Mouse (Mus musculus) cerebellum, adult (tissue): ENCODE measurements around the gene E2f4.

Experiments used
- ATAC-seq: cut with Nextera tagmentation; 2 replicates; pipeline ENCODE4 v1.9.2; 2017; ENCODE audit warnings: mild to moderate bottlenecking, moderate library complexity, mixed read lengths; ENCODE audit not compliant: insufficient number of reproducible peaks, low FRiP score, low TSS enrichment

E2f4 gene

GRCm38 (mm10) chr8:105268342-105269074 lies 29.0 kb upstream of the E2f4 start:
- peak; percentile 51 for ATAC-seq

DNA sequence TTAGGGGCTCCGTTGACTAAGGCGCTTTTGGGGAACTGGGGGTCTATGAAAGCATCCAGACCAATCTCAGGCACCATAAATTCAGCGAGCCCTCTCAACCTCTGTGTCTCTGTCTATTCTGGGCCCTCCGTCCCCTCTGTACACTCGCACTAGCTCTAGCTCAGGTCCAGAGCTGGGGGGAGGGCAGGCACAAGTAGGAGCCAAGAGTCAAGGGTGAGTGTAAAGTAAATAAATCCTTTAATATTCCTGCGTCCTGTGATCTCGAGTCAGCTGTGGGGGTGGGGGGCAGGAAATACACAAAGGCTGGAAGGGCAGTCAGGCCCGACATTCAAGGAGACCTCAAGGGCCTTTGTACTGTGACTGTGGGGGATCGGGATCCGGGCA lies 28.4 kb upstream of the E2f4 start:
- ATAC-seq, result no peak

- ATAC-seq, result no peak
These were observed 28.0 kb upstream of the E2f4 start, which contains the start of gene Hsf4 for GRCm38 (mm10) chr8:105269461-105269947. Gene Hsf4 (plus strand): TSS chr8:105269801.

GRCm38 (mm10) chr8:105270101-105270915 lies 27.2 kb upstream of the E2f4 start:
- no peak for ATAC-seq

DNA sequence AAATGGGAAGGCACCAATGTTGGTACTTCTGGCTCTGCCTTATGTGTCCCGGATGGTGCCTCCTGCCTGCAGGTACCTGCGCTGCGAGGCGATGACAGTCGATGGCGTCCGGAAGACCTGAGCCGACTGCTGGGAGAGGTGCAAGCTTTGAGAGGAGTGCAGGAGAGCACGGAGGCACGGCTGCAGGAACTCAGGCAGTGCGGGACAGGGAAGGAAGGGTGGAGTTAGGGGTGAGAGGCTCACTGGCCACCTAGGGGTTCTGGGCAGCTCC lies 26.6 kb upstream of the E2f4 start:
- no peak for ATAC-seq

DNA sequence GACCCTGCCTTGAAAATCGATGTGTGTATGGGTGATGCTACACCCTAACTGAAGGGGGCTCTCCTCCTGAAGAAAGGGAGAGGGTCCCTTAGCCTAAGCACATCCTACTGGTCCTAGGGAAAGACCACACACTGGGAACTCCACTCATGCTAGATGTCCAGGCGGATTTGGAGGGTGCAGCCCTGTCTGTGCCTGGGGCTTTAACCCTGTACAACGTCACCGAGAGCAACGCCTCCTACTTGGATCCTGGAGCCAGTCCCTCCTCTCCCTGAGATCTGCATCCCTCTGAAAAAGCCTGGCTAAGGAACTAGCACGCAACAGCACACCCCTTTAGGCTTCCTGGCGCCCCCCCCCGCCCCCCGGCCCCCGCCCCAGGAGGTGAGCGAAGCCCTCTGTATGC lies 22.1 kb upstream of the E2f4 start:
- no peak for ATAC-seq

- ATAC-seq, result no peak
These were observed 21.6 kb upstream of the E2f4 start, which contains the start of gene Nol3 for GRCm38 (mm10) chr8:105275840-105276239. Gene Nol3 (plus strand): TSS chr8:105276140.

DNA sequence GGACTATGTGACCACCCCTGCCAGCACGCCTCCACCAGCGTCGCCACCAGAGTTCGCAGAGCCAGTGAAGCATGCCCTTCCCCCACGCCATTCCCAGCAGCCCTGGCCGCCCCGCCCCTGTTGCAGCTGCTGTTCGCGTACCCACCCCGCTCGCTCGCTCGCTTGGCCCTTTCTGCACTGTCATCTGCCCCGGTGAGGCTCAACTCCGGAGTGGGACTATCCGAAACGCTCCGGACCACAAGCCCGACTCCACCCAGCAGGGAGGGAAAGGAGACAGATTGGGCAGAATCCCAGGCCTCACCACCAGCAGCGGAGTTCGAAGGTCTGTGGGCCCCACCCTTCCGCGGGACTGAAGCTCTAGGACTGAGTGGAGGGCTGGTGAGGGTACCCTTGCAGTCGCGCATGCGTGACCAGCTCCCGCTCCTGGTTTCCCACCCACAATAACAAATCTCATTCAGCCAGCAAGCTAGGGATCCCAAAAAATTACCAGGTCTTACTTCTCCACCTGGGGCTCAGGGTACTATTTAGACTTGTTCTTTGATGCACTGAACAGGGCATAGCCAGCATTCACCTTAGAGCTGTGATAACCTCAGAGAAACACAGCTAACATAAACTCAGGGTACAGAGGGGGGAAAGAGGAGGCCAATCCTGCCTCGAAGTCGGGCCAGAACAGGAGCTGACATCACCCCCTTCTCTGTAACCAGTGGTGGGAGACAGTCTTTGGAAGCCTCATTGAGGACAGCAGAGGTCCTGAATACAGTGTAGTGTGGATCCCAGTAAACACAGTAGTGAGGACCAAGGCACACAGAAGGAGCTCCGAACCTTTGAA lies 21.0 kb upstream of the E2f4 start:
- no peak for ATAC-seq

DNA sequence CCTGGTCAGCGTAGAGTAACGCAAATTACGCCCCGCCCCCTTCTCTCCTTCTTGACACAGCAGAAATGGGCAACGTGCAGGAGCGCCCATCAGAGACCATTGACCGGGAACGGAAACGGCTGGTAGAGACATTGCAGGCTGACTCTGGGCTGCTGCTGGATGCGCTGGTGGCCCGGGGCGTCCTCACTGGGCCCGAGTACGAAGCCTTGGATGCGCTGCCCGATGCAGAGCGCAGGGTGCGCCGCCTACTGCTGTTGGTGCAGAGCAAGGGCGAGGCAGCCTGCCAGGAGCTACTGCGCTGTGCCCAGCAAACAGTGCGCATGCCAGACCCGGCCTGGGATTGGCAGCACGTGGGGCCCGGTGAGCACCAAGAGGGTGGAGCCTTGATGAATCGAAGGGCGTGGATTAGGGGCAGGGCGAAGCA lies 18.5 kb upstream of the E2f4 start:
- ATAC-seq, result peak; percentile 73

DNA sequence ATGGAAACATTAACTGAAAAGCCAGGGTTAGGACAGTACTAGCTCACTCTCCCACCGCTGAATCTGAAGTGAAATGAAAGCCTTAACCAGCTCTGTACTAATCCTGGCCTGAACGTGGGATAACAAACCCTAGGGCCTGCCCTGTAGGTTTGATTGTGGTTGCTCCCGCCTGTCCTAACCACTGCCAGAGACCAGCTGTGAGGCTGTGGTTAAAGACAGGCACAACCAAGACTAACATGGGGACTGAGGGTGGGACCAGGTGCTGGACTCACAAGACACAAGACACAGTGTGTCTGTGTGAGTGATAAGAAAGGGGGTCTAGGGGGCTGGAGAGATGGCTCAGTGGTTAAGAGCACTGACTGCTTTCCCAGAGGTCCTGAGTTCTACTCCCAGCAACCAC lies 16.9 kb upstream of the E2f4 start:
- ATAC-seq, result no peak

DNA sequence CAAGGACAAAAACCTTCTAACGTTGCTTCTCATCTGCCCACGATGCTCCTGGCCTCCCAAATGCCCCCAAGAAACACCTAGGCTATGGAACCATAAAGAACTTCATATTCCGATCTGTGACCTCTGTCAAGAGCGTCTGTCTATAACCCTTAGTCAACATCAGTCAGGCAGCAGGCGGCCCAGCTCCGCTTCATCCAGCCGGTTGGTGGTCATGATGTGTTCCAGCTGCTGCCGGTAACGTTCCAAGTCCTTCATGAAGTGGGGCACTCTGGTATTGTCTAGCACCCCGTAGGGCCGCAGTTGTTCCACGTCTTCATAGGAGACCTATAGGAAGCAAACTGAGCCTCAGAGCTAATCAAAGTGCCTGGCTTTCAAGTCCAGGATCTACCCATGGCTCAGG lies 15.6 kb upstream of the E2f4 start:
- no peak for ATAC-seq

DNA sequence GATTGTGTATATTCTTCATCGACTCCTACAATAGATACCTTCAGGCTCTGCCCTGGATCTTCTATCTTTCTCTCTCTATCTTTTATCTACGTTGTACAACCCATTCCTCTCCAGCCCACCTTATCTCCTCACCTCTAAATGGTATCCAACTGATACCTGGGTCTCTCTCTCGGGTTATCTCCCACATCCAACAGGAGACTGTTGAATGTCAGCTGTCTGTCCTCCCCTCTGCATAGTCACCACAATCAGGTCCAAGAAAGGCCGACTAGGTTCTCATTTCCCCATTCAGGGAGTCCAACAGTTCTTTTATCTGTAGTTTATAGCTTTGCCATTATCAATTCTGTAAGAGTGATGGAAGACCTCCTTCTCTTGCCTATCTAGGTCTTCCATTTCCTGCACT lies 15.2 kb upstream of the E2f4 start:
- ATAC-seq, result no peak

DNA sequence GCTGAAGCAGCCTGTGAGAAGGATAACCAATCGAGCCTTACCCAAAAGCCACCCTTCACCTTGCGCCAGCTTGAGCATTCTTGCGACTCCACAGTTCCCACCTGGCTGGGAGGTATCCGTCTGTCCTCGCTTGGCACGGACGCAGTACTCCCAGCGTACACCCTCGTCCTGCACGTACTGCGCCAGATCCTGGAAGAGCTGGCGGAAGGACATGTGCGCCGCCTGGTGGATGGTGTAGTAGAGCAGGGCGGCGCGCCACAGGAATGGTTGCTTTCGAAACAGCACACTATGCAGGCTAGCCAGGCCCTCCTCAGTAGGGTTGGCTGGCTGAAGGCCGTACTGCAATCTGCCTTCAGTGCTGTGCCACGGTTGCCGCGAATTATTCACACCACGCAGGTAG lies 14.4 kb upstream of the E2f4 start:
- 0 out of 2 replicates have a peak, but pooled peaks have one; percentile 16 for ATAC-seq

- no peak for ATAC-seq
These were observed 11.9 kb upstream of the E2f4 start for GRCm38 (mm10) chr8:105285514-105285913.

- no peak for ATAC-seq
These were observed 10.6 kb upstream of the E2f4 start for GRCm38 (mm10) chr8:105286907-105287306.

DNA sequence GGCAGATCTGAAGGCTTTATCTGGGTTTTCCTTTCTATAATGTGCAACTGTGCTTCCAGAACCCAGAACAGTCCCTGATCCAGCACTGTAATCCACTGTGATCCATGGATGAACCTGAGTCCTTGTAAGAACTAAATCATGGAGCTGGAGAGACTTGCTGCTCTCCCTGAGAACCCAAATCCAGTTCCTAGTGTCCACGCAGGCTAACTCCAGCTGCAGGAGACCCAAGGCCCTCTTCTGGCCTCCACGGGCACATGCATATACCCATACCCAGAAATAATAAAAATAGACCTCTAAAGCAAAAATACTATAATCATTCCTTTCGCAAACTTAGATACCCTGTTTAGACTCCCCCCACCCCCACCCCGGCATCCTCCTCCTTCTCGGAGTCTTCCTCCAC lies 9.2 kb upstream of the E2f4 start:
- no peak for ATAC-seq

DNA sequence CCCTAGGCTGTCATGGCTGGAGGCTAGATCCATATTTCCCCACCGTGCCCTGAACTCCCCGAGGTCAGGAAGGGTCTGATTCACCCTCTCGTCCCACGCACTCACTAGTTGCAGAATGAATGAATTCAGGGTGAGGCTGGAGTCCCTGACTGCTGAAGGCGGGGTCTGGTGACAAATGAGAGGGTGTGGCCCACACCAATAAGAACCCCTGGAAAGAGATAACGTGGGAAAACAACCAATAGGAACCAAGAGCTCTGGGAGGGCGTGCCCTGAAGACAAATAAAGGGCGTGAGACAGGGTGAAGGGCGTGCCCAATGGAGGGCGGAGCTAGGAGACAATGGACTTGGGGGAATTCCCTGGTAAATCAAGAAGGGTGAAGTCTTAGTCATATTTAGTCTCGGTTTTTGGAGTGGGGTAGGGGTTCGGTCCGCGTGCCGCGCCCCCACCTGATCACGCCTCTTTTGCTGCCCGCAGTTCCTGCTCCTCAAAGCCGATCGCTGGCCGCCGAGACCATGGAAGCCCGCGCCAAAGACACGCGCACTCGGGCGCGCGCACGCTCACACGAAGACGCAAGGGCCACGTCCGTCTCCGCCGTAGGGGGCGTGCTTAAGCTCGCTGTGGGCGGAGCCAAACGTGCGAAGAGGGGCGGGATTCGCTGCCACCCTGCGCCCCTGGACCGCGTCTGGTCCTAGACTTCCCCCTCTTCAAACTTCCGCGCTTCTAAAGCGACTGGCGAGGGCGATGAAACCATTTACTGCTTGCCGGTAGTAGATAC lies 8.3 kb upstream of the E2f4 start:
- ATAC-seq, result peak; percentile 73

DNA sequence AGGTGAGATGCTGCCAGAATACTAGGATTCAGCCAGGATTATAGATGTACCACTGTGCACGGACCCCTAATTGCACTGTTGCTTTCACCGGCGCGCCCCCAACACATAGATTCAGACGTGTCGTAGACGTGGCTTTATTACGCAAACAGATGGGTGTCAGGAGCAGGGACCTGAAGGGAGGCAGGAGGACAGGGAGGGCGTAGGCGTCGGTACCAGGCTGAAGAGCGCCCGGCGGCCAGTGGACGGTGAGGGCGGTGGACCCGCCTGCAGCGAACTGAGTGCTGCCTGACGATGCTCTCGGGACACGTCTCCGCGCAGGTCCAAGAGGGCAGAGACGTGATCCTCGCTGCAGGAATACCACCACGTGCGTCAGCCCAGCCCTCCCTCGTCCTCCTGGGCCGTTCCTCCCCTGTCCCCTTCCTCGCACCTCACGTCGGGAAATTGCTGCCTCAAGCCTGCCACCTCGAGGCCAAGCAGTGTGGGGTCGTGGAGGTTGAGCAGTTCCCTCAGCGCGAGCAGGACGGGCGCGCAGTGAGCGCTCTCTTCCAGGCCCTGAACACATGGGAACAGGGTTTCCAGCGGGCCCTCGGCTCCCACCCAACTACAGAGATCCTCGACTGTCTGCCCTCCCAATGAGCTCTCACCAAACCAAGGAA lies 7.5 kb upstream of the E2f4 start, which contains the start of gene 4931428F04Rik:
TSS of gene 4931428F04Rik (minus strand) at position 60 of the 656 bp plus-strand sequence.
- ATAC-seq, result peak; percentile 6; the same call in 1 of the 2 replicates

- ATAC-seq, result no peak
These were observed 6.7 kb upstream of the E2f4 start for GRCm38 (mm10) chr8:105290554-105291314.
